Mouse (Mus musculus) cortical plate, adult 2 months (tissue): ENCODE results near the gene Cdc73. TPM values are rescaled to one million over a fixed set of nuclear protein-coding genes. Genes with fewer than 3 reads are reported as not detected.
A peak's percentile ranks its signal among the peaks of the same experiment; 100 is the strongest.
"Not testable (repeated sequence)": the region's sequence is repeated elsewhere in the genome, so short reads cannot be mapped to it uniquely, and the experiment has no call there.

Experiments used
- H3K27ac ChIP-seq: fragments of 200-500 bp; 2 replicates; pipeline ENCODE4 v1.5.1; 2012; ENCODE audit warnings: low read length, control low read depth, inconsistent platforms; ENCODE audit not compliant: insufficient read depth
- H3K4me1 ChIP-seq: fragments of 200-500 bp; 2 replicates; pipeline ENCODE4 v1.6.1; 2011; ENCODE audit warnings: low read length; ENCODE audit not compliant: control insufficient read depth, insufficient read depth
- H3K4me3 ChIP-seq: fragments of 200-500 bp; 2 replicates; pipeline ENCODE4 v1.5.1; 2011; ENCODE audit warnings: mild to moderate bottlenecking, low read length, control low read depth; ENCODE audit not compliant: insufficient read depth
- CTCF ChIP-seq: fragments of 200-500 bp; IDR thresholded peaks from 2 replicates; pipeline ENCODE4 v1.5.1; 2011; ENCODE audit warnings: mild to moderate bottlenecking, control low read depth, low read length; ENCODE audit not compliant: insufficient read depth; ENCODE audit errors: extremely low read depth
- POLR2A ChIP-seq: fragments of 200-500 bp; IDR thresholded peaks from 2 replicates; pipeline ENCODE4 v1.6.1; 2011; ENCODE audit warnings: mild to moderate bottlenecking, low read length, control low read depth; ENCODE audit not compliant: insufficient read depth; ENCODE audit errors: extremely low read depth
- polyA plus RNA-seq: library from polyadenylated mRNA; depleted of rRNA; stranded (reverse); fragments of >200 nt; gene quantifications from 2 replicates; pipeline ENCODE4 v1.2.3, GENCODE M21; 2012

The Cdc73 gene
- polyA plus RNA-seq, 1 experiment: 14.1 TPM

DNA sequence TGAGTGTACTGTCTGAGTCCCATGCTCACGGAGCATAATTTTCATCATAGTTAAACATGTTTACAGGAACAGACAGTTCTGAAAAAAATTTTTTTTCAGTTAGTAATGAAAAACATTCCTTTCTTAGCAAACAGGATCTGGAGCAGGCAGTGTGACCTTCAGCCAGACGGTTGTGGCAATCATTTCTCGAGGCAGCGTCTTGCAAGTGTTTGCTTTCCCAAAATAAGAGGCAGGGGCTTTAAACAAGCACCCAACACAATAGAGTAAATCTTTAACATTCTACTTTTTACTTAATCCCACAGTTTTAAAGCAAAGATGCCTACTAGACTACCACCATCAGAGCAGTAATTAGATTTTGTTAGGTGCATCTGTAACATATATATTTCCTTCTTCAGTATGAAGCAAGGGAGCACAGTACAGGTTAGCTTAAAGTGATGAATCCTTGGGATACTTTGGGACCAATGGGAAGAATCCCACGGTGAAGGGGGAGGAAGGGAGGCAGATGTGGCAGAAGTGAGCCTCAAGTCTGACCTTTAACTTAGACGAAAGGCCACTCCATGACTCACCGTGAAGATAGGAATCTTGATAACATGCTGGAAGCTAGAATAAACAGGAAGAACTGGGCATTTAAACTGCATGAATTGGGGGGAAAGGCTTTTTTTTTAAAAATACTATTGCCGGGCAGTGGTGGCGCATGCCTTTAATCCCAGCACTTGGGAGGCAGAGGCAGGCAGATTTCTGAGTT lies 25.2 kb upstream of the Cdc73 start:
- no peak for TF ChIP-seq CTCF
- TF ChIP-seq POLR2A: no peak
- H3K4me1 ChIP-seq: no peaks in the 10 kb centered on the region

DNA sequence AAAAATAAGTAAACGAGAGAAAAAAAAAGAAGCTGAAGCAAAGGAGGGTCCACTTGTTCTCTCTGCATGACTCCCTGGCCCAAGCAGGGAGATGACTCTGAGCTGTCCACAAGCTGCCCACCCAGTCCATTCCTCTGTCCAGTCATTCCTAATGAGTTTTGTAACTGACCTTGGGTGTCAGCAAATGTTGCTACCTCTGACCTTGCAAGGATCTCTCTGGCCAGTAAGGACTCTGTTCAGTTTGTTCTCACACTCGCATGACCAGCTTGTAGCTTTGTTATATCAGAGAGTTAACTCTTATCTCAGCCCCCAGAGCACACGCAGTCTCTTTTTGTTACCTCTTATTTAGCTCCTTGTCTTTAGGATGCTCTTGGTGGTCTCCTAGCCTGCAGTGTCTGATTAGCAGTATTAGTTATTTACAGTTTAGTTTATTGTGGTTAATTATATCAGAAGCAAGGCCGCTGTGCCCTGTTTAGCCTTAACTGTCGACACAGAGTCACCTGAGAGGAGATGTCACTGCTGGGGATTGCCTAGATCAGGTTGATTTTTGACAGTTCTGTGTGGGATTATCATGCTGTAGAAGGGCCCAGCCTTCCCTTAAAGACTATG lies 21.9 kb upstream of the Cdc73 start:
- H3K4me1 ChIP-seq: no peaks in the 10 kb centered on the region
- TF ChIP-seq POLR2A: no peak
- no peak for TF ChIP-seq CTCF
- H3K4me3 ChIP-seq: no peak overlapping the region

More for the DNA sequence above, 25.2 kb upstream of the Cdc73 start:
- no peak overlapping the region for H3K27ac ChIP-seq
- H3K4me3 ChIP-seq: no peak overlapping the region

DNA sequence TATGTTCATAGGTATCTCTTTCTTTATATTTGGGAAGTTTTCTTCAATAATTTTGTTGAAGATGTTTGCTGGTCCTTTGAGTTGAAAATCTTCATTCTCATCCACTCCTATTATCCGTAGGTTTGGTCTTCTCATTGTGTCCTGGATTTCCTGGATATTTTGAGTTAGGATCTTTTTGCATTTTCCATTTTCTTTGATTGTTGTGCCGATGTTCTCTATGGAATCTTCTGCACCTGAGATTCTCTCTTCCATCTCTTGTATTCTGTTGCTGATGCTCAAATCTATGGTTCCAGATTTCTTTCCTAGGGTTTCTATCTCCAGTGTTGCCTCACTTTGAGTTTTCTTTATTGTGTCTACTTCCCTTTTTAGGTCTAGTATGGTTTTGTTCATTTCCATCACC lies 13.3 kb upstream of the Cdc73 start, which contains the start of gene Glrx2:
Gene Glrx2 (plus strand): TSS at position 301 of the 400 bp plus-strand sequence.
- H3K27ac ChIP-seq, H3K4me3 ChIP-seq, H3K4me1 ChIP-seq: not testable (repeated sequence)

More for the DNA sequence above, 21.9 kb upstream of the Cdc73 start:
- H3K27ac ChIP-seq: no peak overlapping the region

DNA sequence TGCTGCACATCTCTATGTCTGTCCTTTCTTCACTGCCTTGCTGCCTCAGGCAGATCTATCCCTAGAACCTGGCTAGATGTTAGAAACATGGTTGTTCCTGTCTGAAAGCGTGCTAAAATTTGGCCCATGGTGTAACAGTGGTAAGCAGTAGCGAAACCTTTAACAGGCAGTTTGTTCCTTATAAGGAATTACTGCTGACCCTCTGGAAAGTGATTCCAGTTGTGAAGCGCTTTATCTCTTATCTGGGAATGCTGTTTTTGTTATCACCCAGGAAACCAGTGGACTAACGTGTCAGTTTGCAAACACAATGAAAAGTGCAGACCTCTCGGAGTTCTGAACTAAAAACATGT lies 7.9 kb upstream of the Cdc73 start:
- H3K4me3 ChIP-seq: no peak overlapping the region
- H3K4me1 ChIP-seq: no peaks in the 10 kb centered on the region
- H3K27ac ChIP-seq: no peak overlapping the region
- TF ChIP-seq POLR2A: no peak
- TF ChIP-seq CTCF: no peak

DNA sequence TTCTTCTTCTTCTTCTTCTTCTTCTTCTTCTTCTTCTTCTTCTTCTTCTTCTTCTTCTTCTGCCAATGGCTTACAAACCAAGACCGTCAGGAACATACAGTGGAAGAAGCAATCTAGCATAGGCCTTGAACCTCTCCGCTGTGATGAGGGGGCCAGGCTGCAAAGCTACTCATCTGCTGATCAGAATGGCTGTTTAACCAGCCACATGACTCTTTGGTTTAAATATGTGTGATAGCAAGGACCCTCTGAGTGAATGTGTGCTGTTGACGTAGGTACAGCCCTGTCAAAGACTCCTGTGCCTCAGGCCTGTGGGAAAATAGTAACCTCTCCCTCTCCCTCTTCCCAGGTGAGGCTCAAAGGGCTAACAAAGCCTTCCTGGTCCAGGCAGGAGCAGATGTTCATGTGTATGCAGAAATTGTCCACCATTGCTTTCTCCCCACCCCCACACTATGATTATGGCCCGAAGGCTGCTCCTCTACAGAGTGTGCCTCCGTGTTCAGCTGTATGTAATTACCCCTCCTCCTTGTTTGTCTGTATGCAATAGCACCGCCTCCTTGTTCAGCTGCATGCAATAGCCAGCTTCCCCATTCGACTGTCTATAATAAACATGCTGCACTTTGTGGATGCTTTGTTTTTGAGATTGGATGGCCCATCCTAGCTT lies 7.4 kb upstream of the Cdc73 start:
- no peaks in the 10 kb centered on the region for H3K4me1 ChIP-seq
- TF ChIP-seq CTCF (no peak), POLR2A (no peak)
- no peak overlapping the region for H3K27ac ChIP-seq
- no peak overlapping the region for H3K4me3 ChIP-seq

DNA sequence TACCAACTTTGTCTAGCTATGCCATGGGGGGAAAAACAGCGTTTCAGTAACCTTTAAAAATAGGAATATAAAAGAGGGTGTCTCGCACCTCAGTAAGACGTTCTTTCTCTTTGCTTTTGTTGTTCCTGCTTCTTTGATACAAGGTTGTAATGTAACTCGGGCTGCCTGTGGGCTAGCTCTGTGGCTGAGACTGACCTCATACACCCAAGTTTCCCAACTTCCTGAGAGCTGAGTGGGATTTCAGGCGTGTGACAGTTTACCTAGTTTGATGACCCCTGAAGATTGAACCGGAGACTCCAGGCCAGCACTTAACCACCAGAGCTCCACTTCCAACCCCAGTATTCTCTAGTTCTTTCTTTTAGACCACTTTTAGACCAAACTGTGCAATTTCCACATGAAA lies 5.7 kb upstream of the Cdc73 start:
- Histone ChIP-seq H3K4me3 (no peak overlapping the region), H3K27ac (no peak overlapping the region), H3K4me1 (no peaks in the 10 kb centered on the region)
- TF ChIP-seq POLR2A: no peak
- TF ChIP-seq CTCF: no peak

DNA sequence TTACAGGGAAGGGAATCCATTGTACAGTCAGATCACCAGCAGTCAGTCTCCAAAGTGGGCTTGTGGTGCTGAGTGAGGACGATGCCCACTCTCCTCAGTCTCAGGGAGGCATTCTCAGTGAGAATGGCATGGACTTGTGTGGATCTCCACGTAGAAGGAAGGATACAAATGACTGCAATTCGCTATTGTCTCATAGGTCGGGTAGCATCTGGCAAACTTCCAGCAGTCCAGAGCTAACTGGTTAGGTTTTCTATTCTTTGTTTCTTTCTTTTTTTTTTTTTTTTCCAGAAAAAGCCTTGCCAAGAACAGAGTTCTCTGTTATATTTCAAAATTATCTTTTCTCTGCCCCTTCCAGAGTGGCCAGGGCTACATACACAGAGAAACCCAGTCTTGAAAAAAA lies 4.3 kb upstream of the Cdc73 start:
- TF ChIP-seq POLR2A (no peak), CTCF (no peak)
- H3K4me1 ChIP-seq: no peaks in the 10 kb centered on the region
- H3K4me3 ChIP-seq: no peak overlapping the region
- H3K27ac ChIP-seq: no peak overlapping the region

DNA sequence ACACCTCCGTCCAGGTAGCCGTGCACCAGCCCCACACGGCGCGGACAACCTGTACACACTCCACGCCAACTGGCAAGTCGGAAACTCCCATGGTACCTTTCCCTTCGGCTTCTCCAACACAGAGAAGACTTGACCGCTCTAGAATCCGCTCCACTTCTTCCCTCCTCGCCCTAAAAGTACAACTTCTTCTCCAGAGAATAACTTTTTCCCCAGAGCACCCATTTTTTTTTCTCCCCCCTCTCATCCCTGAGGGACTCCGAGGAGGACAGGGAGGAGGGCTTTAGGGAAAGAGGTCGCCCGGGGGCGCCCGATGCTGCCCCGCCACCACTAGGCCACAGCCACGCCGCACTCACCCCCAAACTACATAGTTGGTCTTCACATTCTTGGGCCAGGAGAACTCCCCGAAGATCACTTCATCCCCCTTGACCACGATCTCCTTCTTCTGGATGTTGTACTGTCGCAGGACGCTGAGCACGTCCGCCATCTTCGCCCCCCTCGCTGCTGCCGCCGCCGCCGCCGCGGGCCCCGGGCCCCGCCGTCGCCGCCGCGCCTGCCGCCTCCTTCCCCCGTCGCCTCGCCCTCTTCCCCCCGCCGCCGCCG lies 452 bp downstream of the Cdc73 start:
- H3K4me3 ChIP-seq: peak overlapping the region; percentile 93
- H3K27ac ChIP-seq: peak overlapping the region; percentile 85
- TF ChIP-seq CTCF (no peak), POLR2A (no peak)
- no peaks in the 10 kb centered on the region; the same call in 1 of the 2 replicates for H3K4me1 ChIP-seq

DNA sequence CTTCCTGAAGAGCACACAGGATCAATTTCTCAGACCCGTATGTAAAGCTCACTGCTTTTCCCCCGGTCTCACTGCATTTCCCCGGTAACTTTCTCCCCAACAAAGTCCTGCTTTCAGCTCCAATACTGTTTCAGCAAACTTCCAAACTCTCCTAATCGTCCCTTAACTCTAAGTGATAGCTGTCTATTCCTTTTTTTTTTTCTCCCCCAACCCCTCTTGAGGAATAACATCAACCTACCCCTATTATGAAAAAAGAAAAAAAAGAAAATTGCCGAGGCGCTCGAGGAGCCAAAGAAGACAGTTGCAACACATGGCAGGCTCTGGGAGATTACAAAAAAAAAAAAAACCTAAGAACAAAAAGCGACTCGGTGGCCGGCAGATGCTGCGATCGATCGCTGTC lies 957 bp downstream of the Cdc73 start:
- no peaks in the 10 kb centered on the region; the same call in 1 of the 2 replicates for H3K4me1 ChIP-seq
- no peak overlapping the region for H3K27ac ChIP-seq
- TF ChIP-seq POLR2A (no peak), CTCF (no peak)
- peak overlapping the region; percentile 93 for H3K4me3 ChIP-seq

DNA sequence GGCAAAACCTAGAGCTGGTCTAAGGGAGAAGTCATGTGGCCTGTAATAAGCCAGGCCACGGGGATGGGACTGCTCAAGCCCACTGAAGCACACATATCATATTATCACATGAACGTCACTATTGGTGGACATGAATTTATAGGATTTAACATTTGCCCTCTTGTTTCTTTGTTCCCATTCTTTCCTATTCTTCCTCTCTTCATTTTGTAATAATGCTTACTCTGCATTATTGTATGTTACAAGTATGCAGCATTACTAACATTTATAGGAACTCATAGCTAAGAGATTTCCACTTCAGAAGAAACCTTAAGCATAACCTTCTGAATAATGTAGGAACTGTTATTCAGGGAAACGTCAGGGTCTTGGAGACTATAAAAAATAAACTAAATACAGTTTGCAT lies 17.8 kb downstream of the Cdc73 start:
- H3K4me3 ChIP-seq: no peak overlapping the region
- TF ChIP-seq POLR2A: no peak
- no peak for TF ChIP-seq CTCF
- H3K27ac ChIP-seq: no peak overlapping the region
- H3K4me1 ChIP-seq: no peaks in the 10 kb centered on the region
